Mouse (Mus musculus) lung, embryonic 14.5 days (tissue): ENCODE measurements around the gene Suv39h1. TPM values are rescaled to one million over a fixed set of nuclear protein-coding genes. Genes with fewer than 3 reads are reported as not detected.
"Not testable (repeated sequence)": the region's sequence is repeated elsewhere in the genome, so short reads cannot be mapped to it uniquely, and the experiment has no call there.

Experiments used
- ATAC-seq: fragments of 200-750 bp; cut with Nextera tagmentation; 2 replicates; pipeline ENCODE4 v1.8.0; 2017; ENCODE audit warnings: mild to moderate bottlenecking, moderate TSS enrichment, moderate library complexity; ENCODE audit not compliant: insufficient read depth
- DNase-seq: peaks from one replicate; pipeline ENCODE4 v3.0.0-alpha.2; 2015
- H3K27ac ChIP-seq: fragments of 300-500 bp; sonication (generic); 2 replicates; pipeline ENCODE4 v1.5.1; 2014; ENCODE audit warnings: low read depth, mild to moderate bottlenecking, moderate library complexity
- H3K27me3 ChIP-seq: fragments of 300-500 bp; sonication (generic); 2 replicates; pipeline ENCODE4 v1.6.1; 2014; ENCODE audit warnings: low read length, control low read depth; ENCODE audit not compliant: insufficient read depth
- H3K36me3 ChIP-seq: fragments of 300-500 bp; sonication (generic); 2 replicates; pipeline ENCODE4 v1.6.1; 2014; ENCODE audit warnings: control low read depth; ENCODE audit not compliant: insufficient read depth
- H3K4me1 ChIP-seq: fragments of 300-500 bp; sonication (generic); 2 replicates; pipeline ENCODE4 v1.6.1; 2014; ENCODE audit warnings: antibody characterized with exemption, control low read depth; ENCODE audit not compliant: insufficient read depth
- H3K4me2 ChIP-seq: fragments of 300-500 bp; sonication (generic); 2 replicates; pipeline ENCODE4 v1.6.1; 2014; ENCODE audit warnings: mild to moderate bottlenecking
- H3K4me3 ChIP-seq: fragments of 300-500 bp; sonication (generic); 2 replicates; pipeline ENCODE4 v1.5.1; 2014; ENCODE audit warnings: low read depth, low read length
- H3K9ac ChIP-seq: fragments of 300-500 bp; sonication (generic); 2 replicates; pipeline ENCODE4 v1.6.1; 2014
- H3K9me3 ChIP-seq: fragments of 300-500 bp; sonication (generic); 2 replicates; pipeline ENCODE4 v1.6.1; 2016; ENCODE audit warnings: low read depth, low read length, control low read depth
- CTCF ChIP-seq: IDR thresholded peaks from 2 replicates; pipeline ENCODE4 v1.5.1; 2016; ENCODE audit warnings: antibody characterized with exemption, low read depth
- WGBS: fragments of 180-500 bp; shearing (Covaris S2); extraction: QIAGEN DNeasy Blood & Tissue Kit; methylation state at CpG from one replicate; pipeline ENCODE4 v1.1.7; 2014; 5-methylcytosine and 5-hydroxymethylcytosine counted together
- polyA plus RNA-seq: library from polyadenylated mRNA; unstranded; fragments of >200 nt; fragmentation: Nextera tagmentation; extraction: Ambion mirVana; gene quantifications from 2 replicates; pipeline ENCODE4 v1.2.1, GENCODE M21; 2014

Suv39h1 gene
- polyA plus RNA-seq, 1 experiment from 2014 or later = 74.3 TPM

DNA sequence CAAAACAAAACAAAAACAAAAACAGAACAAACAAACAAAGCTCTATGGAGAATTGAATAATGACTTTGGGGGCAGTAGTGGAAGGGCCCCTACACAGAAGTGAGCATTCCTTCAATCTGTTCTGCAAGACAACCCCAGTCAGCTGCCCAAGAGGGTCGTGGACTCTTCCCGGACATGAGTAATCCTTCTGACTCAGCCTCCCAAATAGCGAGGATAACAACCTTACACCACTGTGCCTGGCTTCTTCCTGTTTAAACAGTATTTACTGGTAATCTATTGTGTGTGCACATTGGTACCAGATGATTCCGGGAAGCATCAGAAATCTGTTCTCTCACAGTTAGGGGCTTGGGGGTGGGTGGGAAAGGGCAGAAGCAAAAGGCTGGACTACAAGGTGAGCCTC, 47.7 kb downstream of the Suv39h1 start:
- DNase-seq = no peak
- no peaks in the 10 kb centered on the region for H3K4me1 ChIP-seq
- H3K4me3 ChIP-seq = no peak overlapping the region
- no peak overlapping the region for H3K4me2 ChIP-seq
- no peak overlapping the region for H3K9ac ChIP-seq
- no peaks in the 10 kb centered on the region for H3K27me3 ChIP-seq
- TF ChIP-seq CTCF = no peak
- no peak for ATAC-seq
- H3K9me3 ChIP-seq = no peaks in the 10 kb centered on the region
- no peak overlapping the region for H3K27ac ChIP-seq
- no peaks in the 10 kb centered on the region for H3K36me3 ChIP-seq
- 73% methylated on average over 4 of the region's 4 CpGs for WGBS

DNA sequence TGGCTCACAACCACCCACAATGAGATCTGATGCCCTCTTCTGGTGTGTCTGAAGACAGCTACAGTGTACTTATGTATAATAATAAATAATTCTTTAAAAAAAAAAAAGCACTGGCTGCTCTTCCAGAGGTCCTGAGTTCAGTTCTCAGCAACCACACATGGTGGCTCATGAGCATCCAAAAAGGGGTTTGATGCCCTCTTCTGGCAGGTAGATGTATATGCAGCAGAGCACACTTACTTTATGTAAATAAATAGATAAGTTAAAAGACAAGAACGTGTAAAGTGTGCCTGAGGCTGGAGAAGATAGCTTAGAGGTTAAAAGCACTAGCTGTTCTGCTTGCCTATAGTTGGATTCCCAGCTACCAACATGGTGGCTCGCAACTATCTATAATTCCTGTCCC, 49.8 kb downstream of the Suv39h1 start:
- WGBS = 53% methylated on average over 2 of the region's 2 CpGs
- TF ChIP-seq CTCF = no peak
- H3K9me3 ChIP-seq = no peaks in the 10 kb centered on the region
- H3K36me3 ChIP-seq = no peaks in the 10 kb centered on the region
- no peak overlapping the region for H3K9ac ChIP-seq
- no peak for ATAC-seq
- no peak for DNase-seq
- no peak overlapping the region for H3K27ac ChIP-seq
- H3K4me2 ChIP-seq = no peak overlapping the region
- no peak overlapping the region for H3K4me3 ChIP-seq
- H3K4me1 ChIP-seq = no peaks in the 10 kb centered on the region
- no peaks in the 10 kb centered on the region for H3K27me3 ChIP-seq

DNA sequence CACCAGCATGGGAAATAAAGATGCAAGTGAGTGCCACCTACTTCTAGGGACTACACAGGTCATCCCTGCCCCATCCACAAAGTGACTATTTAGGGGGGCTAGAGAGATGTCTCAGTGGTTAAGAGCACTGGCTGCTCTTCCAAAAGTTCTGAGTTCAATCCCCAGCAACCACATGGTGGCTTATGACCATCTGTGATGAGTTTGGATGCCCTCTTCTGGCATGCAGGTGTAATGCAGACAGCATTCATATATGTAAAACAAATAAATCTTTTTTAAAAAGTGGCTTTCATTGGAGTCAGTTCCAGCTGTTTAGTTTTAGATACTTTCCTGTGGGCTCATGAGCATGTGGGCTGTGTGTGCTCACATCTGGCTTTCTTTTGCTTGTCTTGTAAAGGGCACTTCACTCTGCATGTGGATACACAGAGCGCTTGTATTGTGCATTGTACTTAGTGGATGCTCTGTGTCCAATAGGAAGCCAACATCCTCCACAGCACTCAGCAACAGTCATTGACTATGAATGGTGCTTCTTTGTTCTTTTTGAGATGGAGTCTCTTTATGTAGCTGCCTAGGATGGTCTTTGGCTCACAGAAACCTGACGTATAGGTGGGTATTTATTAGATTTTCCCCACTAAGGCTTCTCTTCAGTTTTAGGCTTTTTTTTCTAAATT, 54.3 kb downstream of the Suv39h1 start:
- H3K4me3 ChIP-seq = no peak overlapping the region
- WGBS = 77% methylated on average over 2 of the region's 2 CpGs
- no peaks in the 10 kb centered on the region for H3K4me1 ChIP-seq
- H3K36me3 ChIP-seq = no peaks in the 10 kb centered on the region
- DNase-seq = peak; percentile 4
- H3K9ac ChIP-seq = no peak overlapping the region
- no peak overlapping the region for H3K27ac ChIP-seq
- H3K9me3 ChIP-seq = no peaks in the 10 kb centered on the region
- no peak overlapping the region for H3K4me2 ChIP-seq
- H3K27me3 ChIP-seq = no peaks in the 10 kb centered on the region
- ATAC-seq = no peak
- peak; percentile 21; the same call in 1 of the 2 replicates for TF ChIP-seq CTCF

GRCm38 (mm10) chrX:8018286-8018685, 56.3 kb downstream of the Suv39h1 start, which contains the start of gene Glod5:
Gene Glod5, minus strand, starts transcription at chrX:8018492.
- Histone ChIP-seq H3K9ac (no peak within 1 kb of the TSS), H3K36me3 (no peaks in the 10 kb centered on the region), H3K4me2 (no peak within 1 kb of the TSS), H3K4me3 (no peak within 1 kb of the TSS), H3K27me3 (no peaks in the 10 kb centered on the region), H3K4me1 (no peaks in the 10 kb centered on the region), H3K9me3 (no peaks in the 10 kb centered on the region), H3K27ac (no peak within 1 kb of the TSS)
- no peak for TF ChIP-seq CTCF
- no peak for DNase-seq
- 52% methylated on average over 2 of the region's 2 CpGs for WGBS
- ATAC-seq = no peak

GRCm38 (mm10) chrX:8017142-8017541, 57.4 kb downstream of the Suv39h1 start:
- ATAC-seq (no peak), DNase-seq (peak; percentile 77)
- peak; percentile 69 for TF ChIP-seq CTCF
- no peak overlapping the region for H3K27ac ChIP-seq
- no peaks in the 10 kb centered on the region for H3K4me1 ChIP-seq
- WGBS = 5% methylated on average over 5 of the region's 5 CpGs
- H3K4me2 ChIP-seq = no peak overlapping the region
- no peaks in the 10 kb centered on the region for H3K9me3 ChIP-seq
- no peak overlapping the region for H3K4me3 ChIP-seq
- no peaks in the 10 kb centered on the region for H3K27me3 ChIP-seq
- no peak overlapping the region for H3K9ac ChIP-seq
- H3K36me3 ChIP-seq = no peaks in the 10 kb centered on the region

DNA sequence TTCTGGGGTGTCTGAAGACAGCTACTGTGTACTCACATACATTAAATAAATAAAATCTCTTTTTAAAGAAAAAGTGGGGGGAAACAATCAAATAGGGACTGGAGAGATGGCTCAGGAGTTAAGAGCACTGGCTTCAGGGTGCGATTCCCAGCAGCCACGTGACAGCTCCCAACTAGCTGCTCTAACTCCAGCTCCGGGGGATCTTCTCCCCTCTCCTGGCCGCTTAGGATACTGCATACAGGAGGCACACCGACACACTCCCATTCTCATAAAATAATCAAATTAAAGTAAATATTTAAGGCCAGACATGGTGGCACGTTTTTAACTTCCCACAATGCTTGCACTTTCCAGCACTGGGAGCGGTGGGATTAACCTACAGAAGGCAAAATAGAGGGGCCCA, 58.9 kb downstream of the Suv39h1 start:
- 19% methylated on average over 7 of the region's 7 CpGs for WGBS
- not testable (repeated sequence) for H3K27me3 ChIP-seq, H3K4me1 ChIP-seq, H3K9ac ChIP-seq, H3K4me2 ChIP-seq, H3K36me3 ChIP-seq, H3K9me3 ChIP-seq, H3K27ac ChIP-seq, H3K4me3 ChIP-seq, ATAC-seq
- peak; percentile 30 for DNase-seq
- TF ChIP-seq CTCF = peak; percentile 23; the same call in 1 of the 2 replicates

DNA sequence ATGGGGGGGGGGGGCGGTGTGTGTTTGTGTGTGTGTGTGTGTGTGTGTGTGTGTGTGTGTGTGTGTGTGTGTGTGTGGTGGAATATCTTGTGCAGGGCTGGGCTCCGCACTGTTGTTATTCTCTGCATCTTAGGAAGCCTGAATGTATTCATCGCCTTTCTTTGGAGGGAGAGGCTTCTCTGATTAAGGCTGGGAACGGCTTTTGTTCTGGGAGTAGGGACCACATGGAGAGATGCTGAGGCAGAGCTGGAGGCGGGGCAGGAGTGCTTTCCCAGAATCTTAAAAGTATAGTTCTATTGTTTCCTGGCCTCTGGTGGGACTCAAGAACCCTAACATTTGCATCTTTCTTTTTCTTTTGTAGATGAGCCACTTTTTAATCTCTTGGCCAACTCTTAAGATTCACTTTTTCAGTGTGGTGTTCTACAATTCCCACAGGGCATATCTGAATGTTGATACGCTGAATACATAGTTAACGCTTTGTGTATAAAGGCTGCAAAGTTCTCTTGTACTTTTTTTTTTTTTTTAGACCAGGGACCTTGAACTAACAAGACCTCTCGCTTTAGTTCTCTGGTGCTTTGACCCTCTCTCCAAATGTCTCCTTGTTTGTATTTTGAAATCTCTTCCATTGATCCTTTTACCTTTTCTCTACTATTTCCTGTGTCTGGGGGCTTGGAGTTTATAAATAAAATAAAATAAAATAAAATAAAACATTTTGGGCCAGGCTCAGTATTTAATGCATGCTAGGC, 60.8 kb downstream of the Suv39h1 start:
- no peak for TF ChIP-seq CTCF
- H3K4me1 ChIP-seq = no peaks in the 10 kb centered on the region
- DNase-seq (no peak), ATAC-seq (no peak)
- no peaks in the 10 kb centered on the region for H3K36me3 ChIP-seq
- no peak overlapping the region for H3K27ac ChIP-seq
- no peak overlapping the region for H3K9ac ChIP-seq
- H3K4me2 ChIP-seq = no peak overlapping the region
- H3K4me3 ChIP-seq = no peak overlapping the region
- H3K27me3 ChIP-seq = no peaks in the 10 kb centered on the region
- 43% methylated on average over 7 of the region's 8 CpGs for WGBS
- H3K9me3 ChIP-seq = no peaks in the 10 kb centered on the region
